Mouse (Mus musculus): ENCODE measurements around the gene Sox11. TPM values are rescaled to one million over a fixed set of nuclear protein-coding genes. Genes with fewer than 3 reads are reported as not detected.

The Sox11 gene
- polyA plus RNA-seq, 1 experiment from 2014 or later: 24.3 TPM

DNA sequence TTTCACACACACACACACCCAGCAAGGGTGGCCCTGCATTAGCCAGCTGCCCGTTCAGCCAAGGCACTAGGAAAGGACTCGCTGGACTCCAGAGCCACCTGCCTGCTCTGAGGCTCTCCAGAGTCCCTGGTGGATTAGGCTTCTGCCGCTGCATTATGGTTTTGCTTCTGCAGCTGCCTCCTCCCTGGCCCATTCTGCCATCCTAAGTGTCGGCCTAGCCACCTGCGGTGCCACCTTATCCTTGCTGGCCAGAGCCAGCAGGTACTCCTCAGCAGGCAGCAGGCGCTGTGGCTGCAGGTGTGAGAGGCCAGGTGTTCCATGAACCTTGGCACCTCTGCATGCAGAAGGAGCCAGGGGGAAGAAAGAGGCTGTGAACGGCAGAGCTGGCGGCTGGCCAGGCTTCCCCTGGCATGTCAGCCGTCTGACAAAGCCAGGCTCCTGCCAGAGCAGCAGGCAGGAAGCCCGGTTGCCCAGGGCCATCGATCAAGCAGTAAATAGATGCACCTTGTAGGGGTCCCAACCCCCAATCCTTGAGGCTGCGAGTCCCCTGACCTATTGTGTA, 14.8 kb upstream of the Sox11 start:
- H3K27ac ChIP-seq (ENCODE audit: low read length): no peak overlapping the region
- ATAC-seq (ENCODE audit: insufficient read depth, low FRiP score): peak; percentile 71
- 23% methylated on average over 12 of the region's 12 CpGs for WGBS

DNA sequence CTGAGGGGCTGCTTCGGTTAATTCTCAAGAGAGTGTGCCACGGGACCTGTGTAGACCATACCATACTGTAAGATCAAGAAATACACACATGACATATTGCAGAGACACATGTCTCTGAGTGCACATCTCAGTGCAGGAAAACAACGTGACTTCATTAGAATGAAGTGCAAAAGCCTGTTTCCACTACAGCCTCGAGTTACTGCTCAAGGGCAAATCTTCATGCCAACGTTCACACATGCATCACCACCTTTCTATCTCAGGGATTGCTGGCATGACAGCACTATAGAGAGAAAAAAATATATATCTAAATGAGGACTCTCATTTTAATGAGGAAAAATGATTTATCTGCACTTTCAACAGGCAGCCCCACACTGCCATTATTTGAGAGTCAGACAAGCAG, 14.2 kb upstream of the Sox11 start:
- WGBS: 73% methylated on average over 5 of the region's 5 CpGs
- H3K4me1 ChIP-seq (ENCODE audit: control insufficient read depth, insufficient read depth, low read length): no peaks in the 10 kb centered on the region
- H3K4me2 ChIP-seq (ENCODE audit: low read depth, low read length): no peak overlapping the region
- no peaks in the 10 kb centered on the region for H3K36me3 ChIP-seq (ENCODE audit: control insufficient read depth, insufficient read depth, low read length)
- no peak overlapping the region for H3K9ac ChIP-seq (ENCODE audit: low read length)
- H3K9me3 ChIP-seq (replicated peaks; ENCODE audit: control insufficient read depth, low read length): no peaks in the 10 kb centered on the region
- no peak for ATAC-seq (ENCODE audit: insufficient read depth, low FRiP score)
- no peaks in the 10 kb centered on the region for H3K27me3 ChIP-seq (ENCODE audit: control insufficient read depth, insufficient read depth, low read length)
- no peak overlapping the region for H3K4me3 ChIP-seq (replicated peaks; ENCODE audit: low read length)
- H3K27ac ChIP-seq (ENCODE audit: low read length): no peak overlapping the region

More for the DNA sequence above, 14.8 kb upstream of the Sox11 start:
- no peaks in the 10 kb centered on the region for H3K4me1 ChIP-seq (ENCODE audit: control insufficient read depth, insufficient read depth, low read length)
- H3K9ac ChIP-seq (ENCODE audit: low read length): no peak overlapping the region
- peak overlapping the region; percentile 11; the same call in 1 of the 2 replicates for H3K4me2 ChIP-seq (ENCODE audit: low read depth, low read length)
- H3K9me3 ChIP-seq (replicated peaks; ENCODE audit: control insufficient read depth, low read length): no peaks in the 10 kb centered on the region
- H3K27me3 ChIP-seq (ENCODE audit: control insufficient read depth, insufficient read depth, low read length): no peaks in the 10 kb centered on the region
- H3K4me3 ChIP-seq (replicated peaks; ENCODE audit: low read length): no peak overlapping the region
- no peaks in the 10 kb centered on the region for H3K36me3 ChIP-seq (ENCODE audit: control insufficient read depth, insufficient read depth, low read length)

DNA sequence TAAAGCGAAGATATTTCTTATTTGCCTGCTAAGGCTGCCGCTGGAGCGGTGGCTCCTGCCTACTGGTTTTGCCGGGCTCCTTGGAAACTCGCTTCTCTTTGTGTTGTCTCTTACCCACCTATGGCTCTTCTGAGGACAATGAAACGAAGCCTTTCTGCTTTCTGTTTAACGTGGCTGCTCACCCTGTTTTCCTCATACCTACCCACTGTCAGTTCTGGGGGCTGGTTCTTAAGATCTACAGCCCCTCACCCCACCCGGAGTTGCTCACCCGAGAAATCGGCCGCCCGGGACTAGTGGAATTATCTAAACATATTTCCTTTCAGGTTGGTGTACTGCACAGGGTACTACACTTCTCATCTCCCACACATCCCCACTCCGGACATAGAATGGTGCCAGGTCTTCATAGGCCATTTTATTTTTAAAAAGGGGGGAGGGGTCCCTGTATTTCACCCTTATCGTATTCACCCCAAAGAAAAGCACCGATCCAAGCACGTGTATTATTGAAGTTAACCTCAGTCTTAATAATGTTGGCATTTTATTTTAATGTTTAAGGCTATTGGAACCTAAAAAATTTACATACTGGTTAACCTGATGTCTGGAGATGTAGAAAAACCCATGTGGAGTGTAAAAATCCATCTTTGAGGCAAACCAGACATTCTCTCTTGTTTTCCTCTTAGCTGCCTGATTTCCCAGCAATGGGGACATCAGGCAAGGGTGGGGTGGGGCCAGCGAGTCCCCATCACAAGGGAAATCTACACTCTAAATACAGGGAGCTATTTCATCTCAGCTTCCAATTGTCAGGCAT, 1.4 kb upstream of the Sox11 start:
- H3K4me2 ChIP-seq (ENCODE audit: low read depth, low read length): peak overlapping the region; percentile 87
- H3K27me3 ChIP-seq (ENCODE audit: control insufficient read depth, insufficient read depth, low read length): no peaks in the 10 kb centered on the region
- ATAC-seq (ENCODE audit: insufficient read depth, low FRiP score): no peak
- no peaks in the 10 kb centered on the region for H3K36me3 ChIP-seq (ENCODE audit: control insufficient read depth, insufficient read depth, low read length)
- no peaks in the 10 kb centered on the region for H3K9me3 ChIP-seq (replicated peaks; ENCODE audit: control insufficient read depth, low read length)
- H3K4me3 ChIP-seq (replicated peaks; ENCODE audit: low read length): peak overlapping the region; percentile 70
- peak overlapping the region; percentile 74 for H3K9ac ChIP-seq (ENCODE audit: low read length)
- WGBS: 10% methylated on average over 17 of the region's 17 CpGs
- H3K27ac ChIP-seq (ENCODE audit: low read length): peak overlapping the region; percentile 88
- no peaks in the 10 kb centered on the region for H3K4me1 ChIP-seq (ENCODE audit: control insufficient read depth, insufficient read depth, low read length)

DNA sequence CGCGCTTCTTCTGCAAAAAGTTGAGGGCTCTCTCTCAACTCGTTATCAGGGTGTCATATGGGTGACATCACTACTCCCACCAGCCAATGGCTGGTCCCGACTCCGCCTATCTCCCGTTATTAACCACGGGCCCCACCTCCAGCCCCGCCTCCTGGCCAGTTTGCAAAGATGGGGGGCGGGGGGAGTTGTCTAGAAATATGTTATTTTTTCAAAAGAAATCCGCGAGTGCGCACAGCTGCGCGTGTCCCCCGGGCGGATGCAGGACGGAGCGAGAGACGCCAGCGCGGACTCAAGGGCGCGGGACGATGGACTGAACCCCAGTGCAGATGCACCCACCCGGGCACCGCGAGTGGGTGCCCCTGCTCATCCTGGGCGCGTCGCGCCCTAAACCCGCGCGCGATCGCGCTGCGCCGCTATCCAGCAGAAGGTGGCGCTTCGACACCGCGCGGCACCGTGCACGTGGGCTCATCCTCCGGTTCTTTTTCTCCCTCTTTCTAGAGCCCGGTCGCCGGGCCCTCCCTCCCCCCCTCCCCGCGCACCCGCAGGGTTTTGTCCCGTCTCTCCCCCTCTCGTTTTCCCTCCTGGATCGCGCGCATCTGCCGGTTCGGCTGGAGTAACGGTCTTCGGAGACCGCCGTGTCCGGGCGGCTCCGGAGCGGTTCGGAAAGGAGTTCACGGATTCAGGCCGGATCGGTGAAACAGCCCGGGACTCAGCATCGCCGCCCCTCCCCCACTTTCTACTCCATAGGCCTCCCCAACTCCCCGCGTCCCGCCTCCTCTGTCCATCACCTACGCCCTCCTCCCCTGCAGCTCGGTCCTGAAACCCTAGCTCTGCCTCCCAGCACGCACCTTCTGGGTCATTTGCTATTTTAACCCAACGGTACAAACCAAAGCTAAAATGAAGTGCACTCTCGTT, 574 bp upstream of the Sox11 start:
- ATAC-seq (ENCODE audit: insufficient read depth, low FRiP score): peak; percentile 92
- peak overlapping the region; percentile 82 for H3K9ac ChIP-seq (ENCODE audit: low read length)
- no peaks in the 10 kb centered on the region for H3K4me1 ChIP-seq (ENCODE audit: control insufficient read depth, insufficient read depth, low read length)
- peak overlapping the region; percentile 89 for H3K27ac ChIP-seq (ENCODE audit: low read length)
- no peaks in the 10 kb centered on the region for H3K27me3 ChIP-seq (ENCODE audit: control insufficient read depth, insufficient read depth, low read length)
- no peaks in the 10 kb centered on the region for H3K9me3 ChIP-seq (replicated peaks; ENCODE audit: control insufficient read depth, low read length)
- under 1% methylated on average over 80 of the region's 83 CpGs for WGBS
- peak overlapping the region; percentile 70 for H3K4me3 ChIP-seq (replicated peaks; ENCODE audit: low read length)
- no peaks in the 10 kb centered on the region for H3K36me3 ChIP-seq (ENCODE audit: control insufficient read depth, insufficient read depth, low read length)
- peak overlapping the region; percentile 87 for H3K4me2 ChIP-seq (ENCODE audit: low read depth, low read length)

DNA sequence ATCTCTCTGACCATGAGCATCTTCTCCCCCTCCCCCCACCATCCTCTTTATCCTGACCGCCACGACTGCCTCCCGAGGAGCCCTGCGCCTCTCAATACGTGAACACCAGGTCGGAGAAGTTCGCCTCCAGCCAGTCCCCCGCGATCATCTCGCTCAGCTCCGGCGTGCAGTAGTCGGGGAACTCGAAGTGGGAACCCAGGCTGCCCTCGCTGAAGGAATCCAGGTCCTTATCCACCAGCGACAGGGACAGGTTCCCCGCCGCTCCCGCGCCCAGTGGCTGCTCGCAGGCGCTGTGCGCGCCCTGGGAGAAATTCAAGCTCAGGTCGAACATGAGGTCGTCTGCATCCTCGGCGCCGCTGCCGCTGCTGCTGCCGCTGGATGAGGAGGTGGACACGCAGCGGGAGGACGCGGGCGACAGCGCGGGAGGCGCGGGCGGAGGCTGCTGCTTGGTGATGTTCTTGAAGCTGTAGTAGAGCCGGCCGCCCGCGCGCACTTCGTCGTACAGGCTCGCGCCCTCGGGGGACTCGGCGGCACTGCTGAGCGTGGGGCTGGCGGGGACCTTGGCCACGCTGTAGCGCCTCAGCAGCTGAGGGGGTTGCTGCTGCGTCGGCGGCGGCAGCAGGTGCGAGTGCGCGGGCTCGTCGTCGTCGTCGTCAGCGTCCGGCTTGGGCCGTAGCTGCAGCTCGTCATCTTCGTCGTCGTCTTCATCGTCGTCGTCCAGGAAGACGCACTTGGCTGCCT, 1.1 kb downstream of the Sox11 start:
- peak overlapping the region; percentile 70 for H3K4me3 ChIP-seq (replicated peaks; ENCODE audit: low read length)
- peak overlapping the region; percentile 89 for H3K27ac ChIP-seq (ENCODE audit: low read length)
- peak overlapping the region; percentile 87 for H3K4me2 ChIP-seq (ENCODE audit: low read depth, low read length)
- H3K9me3 ChIP-seq (replicated peaks; ENCODE audit: control insufficient read depth, low read length): no peaks in the 10 kb centered on the region
- 1% methylated on average over 74 of the region's 80 CpGs for WGBS
- no peaks in the 10 kb centered on the region for H3K27me3 ChIP-seq (ENCODE audit: control insufficient read depth, insufficient read depth, low read length)
- H3K36me3 ChIP-seq (ENCODE audit: control insufficient read depth, insufficient read depth, low read length): no peaks in the 10 kb centered on the region
- ATAC-seq (ENCODE audit: insufficient read depth, low FRiP score): no peak
- H3K9ac ChIP-seq (ENCODE audit: low read length): peak overlapping the region; percentile 82
- no peaks in the 10 kb centered on the region for H3K4me1 ChIP-seq (ENCODE audit: control insufficient read depth, insufficient read depth, low read length)

DNA sequence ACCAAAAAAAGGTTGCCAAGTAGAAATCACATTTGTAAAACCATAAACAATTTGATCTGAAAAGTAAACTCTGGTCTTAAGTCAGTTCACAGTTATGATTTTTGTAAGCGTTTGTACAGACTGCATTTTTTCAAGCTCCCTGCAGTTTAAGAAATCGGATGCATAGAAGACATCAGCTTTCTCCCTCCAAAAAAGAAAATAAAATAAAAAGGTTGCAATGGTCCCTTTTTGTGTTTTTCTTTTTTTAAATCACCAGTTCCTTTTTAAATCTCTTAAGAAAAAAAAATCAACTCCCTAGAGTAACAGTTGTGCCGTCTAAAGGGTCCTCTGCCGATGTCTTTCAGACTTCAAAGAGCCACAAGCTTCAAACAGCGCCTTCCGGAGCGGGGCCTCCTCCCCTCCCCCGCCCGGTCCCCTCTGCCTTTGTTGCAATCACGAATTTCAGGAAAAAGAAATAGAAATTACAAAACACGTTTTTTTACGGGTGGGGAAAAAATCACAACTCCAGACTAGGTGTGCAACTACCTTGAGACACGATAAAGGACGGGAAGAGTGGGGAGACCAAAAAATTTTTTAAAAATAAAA, 1.8 kb downstream of the Sox11 start:
- H3K9ac ChIP-seq (ENCODE audit: low read length): peak overlapping the region; percentile 60
- peak overlapping the region; percentile 70 for H3K4me3 ChIP-seq (replicated peaks; ENCODE audit: low read length)
- H3K27ac ChIP-seq (ENCODE audit: low read length): no peak overlapping the region
- H3K9me3 ChIP-seq (replicated peaks; ENCODE audit: control insufficient read depth, low read length): no peaks in the 10 kb centered on the region
- H3K27me3 ChIP-seq (ENCODE audit: control insufficient read depth, insufficient read depth, low read length): no peaks in the 10 kb centered on the region
- H3K4me2 ChIP-seq (ENCODE audit: low read depth, low read length): peak overlapping the region; percentile 87
- WGBS: under 1% methylated on average over 14 of the region's 14 CpGs
- H3K36me3 ChIP-seq (ENCODE audit: control insufficient read depth, insufficient read depth, low read length): no peaks in the 10 kb centered on the region
- no peak for ATAC-seq (ENCODE audit: insufficient read depth, low FRiP score)
- H3K4me1 ChIP-seq (ENCODE audit: control insufficient read depth, insufficient read depth, low read length): no peaks in the 10 kb centered on the region

DNA sequence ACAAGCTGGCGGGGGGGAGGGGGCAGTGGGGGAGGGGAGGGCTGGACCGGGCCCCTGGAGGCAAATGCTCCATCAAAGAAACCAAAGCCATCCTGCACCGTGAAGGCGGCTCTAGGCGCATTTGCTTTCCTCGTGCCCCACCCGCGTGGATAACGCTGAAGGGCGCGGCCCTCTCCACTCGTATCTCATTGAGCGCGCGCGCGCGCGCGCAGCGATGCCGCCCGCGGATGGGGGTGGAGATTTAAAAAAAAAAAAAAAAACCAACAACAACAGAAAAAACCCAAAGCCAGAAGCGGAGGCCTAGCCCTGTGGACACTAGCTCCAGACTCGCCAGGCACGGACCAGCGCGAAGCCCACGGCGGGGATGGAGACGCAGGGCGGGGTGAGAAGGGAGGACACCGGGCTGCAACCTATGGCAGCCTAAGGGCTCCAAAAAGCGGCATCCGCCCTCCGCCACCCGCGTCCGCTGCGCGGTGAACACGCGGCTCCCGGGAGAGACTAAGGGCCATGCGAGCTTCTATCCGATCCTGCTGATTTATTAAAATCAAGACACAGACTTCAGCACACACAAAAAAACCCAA, 3.1 kb downstream of the Sox11 start:
- H3K27ac ChIP-seq (ENCODE audit: low read length): peak overlapping the region; percentile 74
- no peak for ATAC-seq (ENCODE audit: insufficient read depth, low FRiP score)
- H3K4me1 ChIP-seq (ENCODE audit: control insufficient read depth, insufficient read depth, low read length): no peaks in the 10 kb centered on the region
- peak overlapping the region; percentile 94 for H3K4me2 ChIP-seq (ENCODE audit: low read depth, low read length)
- WGBS: under 1% methylated on average over 47 of the region's 47 CpGs
- no peaks in the 10 kb centered on the region for H3K36me3 ChIP-seq (ENCODE audit: control insufficient read depth, insufficient read depth, low read length)
- peak overlapping the region; percentile 83 for H3K9ac ChIP-seq (ENCODE audit: low read length)
- no peaks in the 10 kb centered on the region for H3K27me3 ChIP-seq (ENCODE audit: control insufficient read depth, insufficient read depth, low read length)
- no peaks in the 10 kb centered on the region for H3K9me3 ChIP-seq (replicated peaks; ENCODE audit: control insufficient read depth, low read length)
- H3K4me3 ChIP-seq (replicated peaks; ENCODE audit: low read length): peak overlapping the region; percentile 75

DNA sequence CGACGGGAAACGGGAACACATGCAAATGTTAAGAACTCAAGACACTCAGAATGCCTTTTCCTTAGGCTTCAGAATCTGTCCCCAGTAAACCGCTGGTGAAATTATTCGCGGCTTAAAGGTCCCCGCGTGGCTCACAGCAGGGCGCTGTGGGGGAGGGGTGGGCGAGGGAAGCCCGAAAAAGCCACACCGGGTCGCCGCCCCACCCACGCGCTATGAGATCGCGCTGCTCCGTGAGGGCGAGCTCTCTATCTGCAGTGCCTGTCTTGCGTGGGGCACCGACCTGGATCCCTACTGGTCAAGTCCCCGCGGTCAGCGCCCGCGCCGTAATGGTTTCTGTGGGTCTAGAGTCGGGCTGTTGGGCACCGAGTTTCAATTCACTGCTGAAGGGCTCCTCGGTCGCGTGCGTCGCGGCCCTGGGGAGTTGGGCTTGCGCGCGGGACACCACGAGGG, 3.6 kb downstream of the Sox11 start:
- peak overlapping the region; percentile 75 for H3K4me3 ChIP-seq (replicated peaks; ENCODE audit: low read length)
- no peaks in the 10 kb centered on the region for H3K9me3 ChIP-seq (replicated peaks; ENCODE audit: control insufficient read depth, low read length)
- H3K4me1 ChIP-seq (ENCODE audit: control insufficient read depth, insufficient read depth, low read length): no peaks in the 10 kb centered on the region
- no peaks in the 10 kb centered on the region for H3K36me3 ChIP-seq (ENCODE audit: control insufficient read depth, insufficient read depth, low read length)
- peak overlapping the region; percentile 83 for H3K9ac ChIP-seq (ENCODE audit: low read length)
- H3K4me2 ChIP-seq (ENCODE audit: low read depth, low read length): peak overlapping the region; percentile 94
- H3K27ac ChIP-seq (ENCODE audit: low read length): peak overlapping the region; percentile 74
- under 1% methylated on average over 40 of the region's 40 CpGs for WGBS
- H3K27me3 ChIP-seq (ENCODE audit: control insufficient read depth, insufficient read depth, low read length): no peaks in the 10 kb centered on the region
- ATAC-seq (ENCODE audit: insufficient read depth, low FRiP score): no peak
